Mouse (Mus musculus) layer of hippocampus, postnatal 14 days (tissue): ENCODE results near the gene Mdga1. TPM values are rescaled to one million over a fixed set of nuclear protein-coding genes. Genes with fewer than 3 reads are reported as not detected.

ENCODE experiments used
- DNase-seq, 2 experiments: peaks; one replicate each; pipeline ENCODE4 v3.0.0; 2021 to 2022; ENCODE audit warnings: low spot score in 2 of 2, mixed read lengths in 1 of 2
- total RNA-seq, 2 experiments: library from RNA; stranded (reverse); gene quantifications; 2 replicates each; pipeline ENCODE4 v1.2.3; 2021

Gene Mdga1
- total RNA-seq, 2 experiments from 2014 or later, result 61.1 to 68.7 TPM

DNA sequence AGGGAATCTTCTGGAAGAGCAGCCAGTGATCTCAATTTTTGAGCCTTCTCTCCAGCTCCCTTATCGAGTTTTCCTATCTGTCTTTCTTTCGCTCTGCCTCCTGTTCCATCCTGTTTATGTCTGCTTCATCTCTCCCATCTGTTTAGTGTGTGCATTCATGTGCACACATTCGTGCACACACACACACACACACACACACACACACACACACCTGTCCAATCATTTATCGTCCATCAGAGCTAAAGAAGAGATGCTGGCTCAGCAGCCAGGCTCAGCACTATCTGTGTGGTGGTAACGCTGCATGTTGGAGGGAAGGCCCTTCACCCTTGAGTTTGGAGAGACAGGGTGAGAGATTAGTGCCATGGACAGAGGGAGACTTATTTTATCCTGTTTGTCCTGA is 13.3 kb upstream of the Mdga1 start:
- no peak for DNase-seq

DNA sequence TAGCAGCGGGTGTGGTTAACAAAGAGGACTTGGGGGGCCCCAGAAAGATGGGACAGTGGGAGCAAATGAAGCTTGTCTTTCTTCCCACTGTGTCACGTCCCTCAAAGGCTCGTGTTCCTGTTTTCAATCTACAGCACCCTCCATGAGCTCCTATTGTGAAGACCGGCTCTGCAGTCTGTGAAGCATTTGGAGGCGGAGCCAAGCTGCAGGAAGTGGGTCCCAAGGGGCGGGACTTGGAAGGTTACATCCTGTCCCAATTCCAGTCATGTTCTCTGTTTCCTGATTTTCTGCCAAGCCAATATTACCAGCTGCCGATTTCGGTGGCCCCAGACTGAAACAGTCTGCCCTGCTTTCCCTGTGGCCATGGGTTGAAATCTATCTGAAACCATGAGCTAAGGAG is 11.7 kb upstream of the Mdga1 start:
- no peak for DNase-seq

- no peak for DNase-seq
These were observed 10.0 kb upstream of the Mdga1 start for GRCm38 (mm10) chr17:29979841-29980240.

DNA sequence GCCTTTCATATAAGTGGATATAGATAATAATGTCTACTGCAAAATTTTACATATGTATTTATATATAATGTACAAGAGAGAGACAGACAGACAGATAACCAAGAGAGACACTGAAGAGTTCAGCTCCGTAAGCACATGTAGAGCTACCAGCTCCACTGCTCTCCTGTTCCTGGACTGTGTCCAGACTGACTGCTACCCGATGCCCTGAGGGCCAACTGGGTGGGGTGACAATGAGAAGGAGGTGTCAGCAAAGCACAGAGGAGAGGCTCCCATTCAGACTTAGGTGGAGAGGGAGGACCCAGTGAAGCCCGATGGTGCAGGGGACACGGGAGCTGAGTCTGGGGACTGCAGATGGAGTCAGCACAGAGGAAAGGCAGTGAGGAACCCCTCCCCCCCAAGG is 9.1 kb upstream of the Mdga1 start:
- DNase-seq, result no peak

DNA sequence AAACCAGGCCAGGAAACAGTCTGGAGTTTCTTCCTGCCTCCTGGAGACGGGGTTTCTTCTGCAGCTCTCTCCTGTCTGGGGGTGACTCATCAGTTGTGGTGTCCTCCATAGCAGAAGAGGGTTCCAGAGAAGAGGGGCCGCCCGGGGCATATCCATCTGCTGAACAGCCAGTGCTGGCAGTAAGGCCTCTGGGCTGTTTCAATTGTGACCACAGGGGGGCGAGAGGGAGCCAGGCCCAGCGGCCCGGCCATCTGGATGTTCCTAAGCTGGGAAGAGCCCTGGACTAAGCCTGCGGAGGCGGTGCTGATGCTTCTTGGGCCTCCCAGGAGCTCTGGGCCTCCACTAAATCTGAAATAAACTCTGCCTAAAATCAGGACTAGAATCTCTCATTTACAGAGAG is 5.8 kb upstream of the Mdga1 start:
- DNase-seq, result peak; percentile 88 to 89

DNA sequence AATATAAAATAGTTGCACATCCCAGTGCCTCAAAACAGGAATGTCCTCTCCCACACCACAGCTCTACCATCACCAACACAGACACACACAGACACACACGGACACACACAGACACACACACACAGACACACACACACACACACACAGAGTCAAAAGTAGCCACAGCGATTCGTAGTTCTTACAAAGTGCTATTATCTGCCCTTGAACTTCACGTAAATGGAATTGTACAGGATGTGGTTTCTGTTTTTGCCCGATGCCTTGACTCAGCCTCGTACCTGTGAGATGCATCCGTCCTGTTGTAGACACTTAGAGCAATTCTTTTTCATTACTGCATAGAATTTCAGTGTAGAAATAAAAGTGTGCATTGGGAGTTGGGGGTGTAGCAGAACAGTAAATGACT is 3.3 kb upstream of the Mdga1 start:
- DNase-seq, result no peak

GRCm38 (mm10) chr17:29971761-29972432 is 2.0 kb upstream of the Mdga1 start:
- DNase-seq, result no peak

DNA sequence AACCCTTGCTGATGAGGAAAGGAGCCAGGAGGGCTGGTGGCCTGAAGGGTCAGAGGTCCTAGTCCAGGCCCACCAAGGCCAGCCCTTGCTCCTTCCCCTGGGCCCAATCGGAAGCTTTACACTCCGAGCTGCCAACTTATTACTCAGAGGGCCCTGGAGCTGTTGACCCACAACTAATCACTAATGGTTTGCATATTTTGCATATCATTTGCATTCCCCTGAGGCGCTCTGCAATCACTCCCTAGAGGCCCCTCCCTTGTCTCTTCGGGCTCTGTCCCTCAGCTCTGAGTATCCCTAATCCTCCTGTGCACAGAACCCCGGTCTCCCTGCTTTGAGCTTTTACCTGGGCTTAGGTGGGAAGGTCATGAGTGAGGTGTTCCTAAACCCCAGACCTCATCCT is 4.4 kb downstream of the Mdga1 start:
- no peak for DNase-seq

DNA sequence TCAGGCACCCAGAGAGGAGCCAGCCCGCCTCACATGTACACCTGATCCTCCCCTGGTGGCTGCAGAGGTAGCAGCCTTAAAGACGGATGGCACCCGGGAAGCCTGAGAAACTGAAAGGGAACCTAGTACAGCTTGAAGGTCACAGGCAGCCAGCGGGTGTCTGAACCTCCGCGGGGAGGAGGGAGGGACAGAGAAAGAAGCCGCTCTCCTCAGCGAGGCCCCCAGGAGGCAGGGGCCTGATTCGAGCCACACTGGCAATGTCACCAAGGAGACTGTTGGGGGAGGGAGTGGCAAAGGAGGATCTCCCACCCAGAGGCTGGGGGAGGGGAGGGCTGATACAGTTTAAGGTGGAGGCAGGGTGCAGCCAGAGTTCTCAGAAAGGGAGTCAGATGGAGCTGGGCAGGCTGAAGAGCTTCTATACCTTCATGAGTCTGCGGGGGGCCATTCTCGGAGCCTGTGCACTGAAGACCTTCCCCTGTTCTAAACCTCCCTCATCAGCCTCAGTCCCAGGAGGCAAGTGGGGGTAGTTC is 6.1 kb downstream of the Mdga1 start:
- no peak for DNase-seq

GRCm38 (mm10) chr17:29955880-29956279 is 14.0 kb downstream of the Mdga1 start:
- DNase-seq, result no peak

DNA sequence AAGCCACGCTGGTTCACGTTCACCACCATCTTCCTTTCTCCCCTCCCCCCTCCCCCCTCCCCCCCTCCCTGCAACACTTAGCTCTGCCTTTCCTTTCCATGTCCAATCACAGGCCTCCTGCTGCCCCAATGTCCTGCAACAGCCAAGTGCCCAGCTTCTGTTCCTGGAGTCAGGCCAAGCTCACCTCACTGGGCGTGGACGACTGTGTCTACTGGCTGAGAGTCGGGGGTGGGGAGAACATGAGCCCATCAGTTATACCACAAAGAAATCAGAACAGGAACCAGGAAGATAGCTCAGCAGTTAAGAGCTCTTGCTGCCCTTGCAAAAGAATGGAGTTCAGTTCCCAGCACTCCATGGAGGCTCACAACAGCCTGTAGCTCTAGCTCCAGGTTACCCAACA is 15.6 kb downstream of the Mdga1 start:
- DNase-seq, result no peak

DNA sequence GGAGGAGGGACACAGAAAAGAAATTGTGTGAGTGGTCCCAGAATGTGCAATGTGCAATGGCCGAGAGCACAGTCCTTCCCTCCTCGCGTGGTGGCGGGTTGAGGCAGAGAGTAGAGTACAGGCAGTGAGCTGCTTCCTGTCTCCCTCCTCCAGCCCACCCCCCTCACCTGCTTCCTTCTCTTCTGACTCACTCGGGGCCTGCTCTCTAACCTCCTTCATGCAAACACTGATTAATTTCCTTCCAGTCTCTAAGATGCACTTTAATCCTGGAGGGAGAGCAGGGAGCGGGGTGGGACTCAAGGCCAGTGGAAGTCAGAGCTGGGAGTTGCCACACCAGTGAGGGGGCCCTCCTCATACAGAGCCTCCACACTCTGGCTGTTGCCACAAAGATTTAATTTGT is 18.8 kb downstream of the Mdga1 start:
- no peak for DNase-seq

- DNase-seq, result no peak
These were observed 19.3 kb downstream of the Mdga1 start for GRCm38 (mm10) chr17:29950574-29950973.

- DNase-seq, result no peak
These were observed 22.6 kb downstream of the Mdga1 start for GRCm38 (mm10) chr17:29947271-29947714.

- DNase-seq, result no peak
These were observed 25.5 kb downstream of the Mdga1 start for GRCm38 (mm10) chr17:29944376-29944775.

- no peak for DNase-seq
These were observed 30.9 kb downstream of the Mdga1 start for GRCm38 (mm10) chr17:29939011-29939410.

- DNase-seq, result peak in 1 of 2 experiments; percentile 16
These were observed 32.5 kb downstream of the Mdga1 start for GRCm38 (mm10) chr17:29937350-29937781.

DNA sequence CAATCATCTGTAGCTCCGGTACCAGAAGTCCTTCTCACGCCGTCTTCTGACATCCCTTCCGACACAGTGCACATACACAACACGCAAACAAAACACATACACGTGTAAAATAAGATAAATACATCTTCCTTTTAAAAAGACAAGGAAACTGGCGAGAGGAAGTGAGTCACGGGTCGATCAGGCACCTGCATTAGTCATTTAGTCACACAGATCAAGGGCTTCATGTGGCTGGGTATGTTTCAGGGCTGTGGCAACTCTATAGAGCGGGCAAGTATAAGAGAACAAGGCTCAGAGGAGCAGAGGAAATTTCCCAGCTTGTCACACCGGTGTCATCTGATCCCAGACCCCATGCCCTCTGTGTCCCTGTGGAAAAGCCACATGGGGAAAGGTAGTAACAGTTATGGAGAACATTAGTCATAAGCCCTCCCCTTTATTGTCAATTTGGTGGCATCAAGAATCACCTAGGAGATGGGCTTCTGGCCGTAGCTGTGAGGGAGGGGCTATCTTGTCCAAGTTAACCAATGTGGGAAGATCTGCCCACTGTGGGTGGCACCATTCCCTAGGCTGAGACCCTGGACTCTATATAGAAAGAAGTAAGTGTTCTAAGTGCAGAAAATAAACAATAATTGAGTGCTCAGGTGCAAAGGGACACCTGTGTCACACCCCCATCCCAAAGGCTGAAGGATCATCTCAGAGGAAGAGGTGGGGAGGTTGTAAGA is 35.6 kb downstream of the Mdga1 start:
- no peak for DNase-seq

GRCm38 (mm10) chr17:29932753-29933152 is 37.1 kb downstream of the Mdga1 start:
- DNase-seq, result no peak

- DNase-seq, result no peak
These were observed 38.5 kb downstream of the Mdga1 start for GRCm38 (mm10) chr17:29931224-29931945.

- peak; percentile 45 to 78 for DNase-seq
These were observed 41.1 kb downstream of the Mdga1 start for GRCm38 (mm10) chr17:29928751-29929237.
